Comparison of ENCODE assay signal across 17 mouse cellular contexts in genomic region chr1:51729407-51729806, GRCm38 (mm10).
"Had no signal": no experiment of that assay in that cellular context is flagged by ENCODE, and none has a peak within 500 bp of the region (broad histone marks: within the 10 kb centered on the region; RNA-seq: fewer than 3 reads in every experiment).

No protein-coding gene starts in this region.

- H3K9me3 ChIP-seq: midbrain, embryonic 15.5 days; neural tube, embryonic 15.5 days had no signal

- H3K27me3 ChIP-seq: midbrain, embryonic 13.5 days; midbrain, embryonic 15.5 days; neural tube, embryonic 13.5 days; neural tube, embryonic 15.5 days had no signal

- ATAC-seq: midbrain, embryonic 13.5 days; midbrain, embryonic 15.5 days had no signal

- H3K4me1 ChIP-seq: midbrain, embryonic 10.5 days; midbrain, embryonic 13.5 days; midbrain, embryonic 15.5 days; neural tube, embryonic 13.5 days; neural tube, embryonic 15.5 days had no signal

- H3K4me3 ChIP-seq: midbrain, embryonic 10.5 days; midbrain, embryonic 13.5 days; midbrain, embryonic 15.5 days; myocyte; neural tube, embryonic 13.5 days; neural tube, embryonic 15.5 days had no signal

- H3K4me2 ChIP-seq: lung, embryonic 14.5 days; midbrain, embryonic 13.5 days; midbrain, embryonic 15.5 days; neural tube, embryonic 13.5 days; neural tube, embryonic 15.5 days had no signal

- H3K9ac ChIP-seq: lung, embryonic 14.5 days; midbrain, embryonic 13.5 days; midbrain, embryonic 15.5 days; neural tube, embryonic 13.5 days; neural tube, embryonic 15.5 days had no signal

- H3K27ac ChIP-seq: midbrain, embryonic 10.5 days; midbrain, embryonic 13.5 days; midbrain, embryonic 15.5 days; neural tube, embryonic 13.5 days; neural tube, embryonic 15.5 days had no signal

- DNase-seq: lung, adult 18-20 months; lung, embryonic 14.5 days; lung, postnatal 10 days; retina, postnatal 1 day; right cerebral cortex, adult 18-20 months; right cerebral cortex, postnatal 25 days; right cerebral cortex, postnatal 4 days; spleen, adult 18-20 months; thymus, adult 18-20 months; thymus, postnatal 14 days; thymus, postnatal 36 days had no signal

- H3K36me3 ChIP-seq: midbrain, embryonic 10.5 days; midbrain, embryonic 13.5 days; midbrain, embryonic 15.5 days; neural tube, embryonic 13.5 days; neural tube, embryonic 15.5 days had no signal
